Mouse (Mus musculus) megakaryocyte-erythroid progenitor cell, adult 5-6 weeks (primary cell): Measurements from ENCODE around the gene 4930556J24Rik. TPM values are rescaled to one million over a fixed set of nuclear protein-coding genes. Genes with fewer than 3 reads are reported as not detected.

Source experiments
- ATAC-seq: replicated peaks from 2 replicates; pipeline ENCODE4 v1.8.0; 2016; ENCODE audit warnings: mild to moderate bottlenecking, inconsistent platforms; ENCODE audit not compliant: severe bottlenecking, poor library complexity, low FRiP score, low TSS enrichment
- total RNA-seq, 2 experiments: library from RNA; stranded (forward) in 1 of 2; stranded (reverse) in 1 of 2; fragments of 200-1000, 215-1000 nt in 1 of 2; fragments of >200 nt in 1 of 2; fragmentation: Nextera tagmentation in 1 of 2; gene quantifications; 2 replicates each; pipeline ENCODE4 v1.2.3; 2014 to 2017

4930556J24Rik gene
- total RNA-seq, 2 experiments from 2014 or later, result not detected

DNA sequence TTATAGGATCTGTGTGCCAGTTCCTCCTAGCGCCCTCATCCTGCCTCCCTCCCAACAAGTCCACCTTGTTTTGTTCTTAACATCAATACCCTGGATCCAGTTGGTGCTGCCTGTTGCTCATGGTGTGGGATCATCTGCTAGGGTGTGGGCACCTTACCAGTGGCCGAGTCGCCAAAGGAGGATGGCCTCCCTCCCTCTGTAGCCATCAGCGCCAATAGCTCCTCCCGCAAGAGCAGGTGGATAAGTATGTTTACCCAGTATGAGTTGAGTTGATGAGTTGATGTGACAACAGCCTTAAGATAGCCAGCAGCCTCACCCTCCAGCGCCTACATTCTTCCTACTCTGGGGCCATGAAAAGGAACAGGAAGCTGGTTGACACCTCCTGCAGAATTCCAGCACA is 76.3 kb downstream of the 4930556J24Rik start:
- ATAC-seq, result no peak

DNA sequence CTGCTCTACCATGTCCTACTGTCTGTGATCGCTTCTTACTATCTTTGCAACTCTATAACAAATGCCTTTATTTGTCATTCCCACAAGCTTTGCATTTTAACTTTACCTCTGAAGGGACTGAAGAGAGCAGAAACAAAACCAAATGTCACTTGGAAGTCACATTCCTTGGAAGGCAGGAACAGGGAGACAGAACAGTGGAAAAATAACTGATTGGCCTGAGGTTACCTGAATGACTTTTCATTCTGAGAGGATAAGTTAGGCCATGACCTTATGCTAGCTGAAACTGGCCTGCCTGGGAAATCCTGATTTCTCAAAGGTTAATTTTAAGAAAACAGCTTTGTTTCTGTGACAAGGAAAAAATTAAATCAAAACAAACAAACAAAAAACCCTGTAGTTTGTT is 80.6 kb downstream of the 4930556J24Rik start:
- no peak for ATAC-seq

DNA sequence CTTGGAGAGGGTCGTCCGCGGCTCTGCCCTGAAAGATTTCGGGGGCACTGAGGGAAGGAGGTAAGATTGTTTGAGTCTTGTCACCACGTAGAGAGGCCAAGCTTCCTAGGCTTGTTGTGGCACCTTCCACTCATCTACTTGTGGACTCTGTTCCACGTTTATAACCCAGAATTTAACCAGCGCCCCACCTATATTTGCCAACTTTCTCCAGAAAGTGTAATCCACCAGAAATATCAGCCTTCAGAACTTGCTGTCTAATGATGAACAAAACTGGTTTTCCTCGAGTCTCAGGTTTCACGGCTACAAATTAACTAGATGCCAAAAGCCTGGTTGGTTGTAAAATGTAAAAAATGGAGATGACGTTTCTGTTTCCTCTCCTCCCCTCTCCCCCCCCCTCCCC is 81.1 kb downstream of the 4930556J24Rik start:
- ATAC-seq, result peak; percentile 23; the same call in 1 of the 2 replicates

DNA sequence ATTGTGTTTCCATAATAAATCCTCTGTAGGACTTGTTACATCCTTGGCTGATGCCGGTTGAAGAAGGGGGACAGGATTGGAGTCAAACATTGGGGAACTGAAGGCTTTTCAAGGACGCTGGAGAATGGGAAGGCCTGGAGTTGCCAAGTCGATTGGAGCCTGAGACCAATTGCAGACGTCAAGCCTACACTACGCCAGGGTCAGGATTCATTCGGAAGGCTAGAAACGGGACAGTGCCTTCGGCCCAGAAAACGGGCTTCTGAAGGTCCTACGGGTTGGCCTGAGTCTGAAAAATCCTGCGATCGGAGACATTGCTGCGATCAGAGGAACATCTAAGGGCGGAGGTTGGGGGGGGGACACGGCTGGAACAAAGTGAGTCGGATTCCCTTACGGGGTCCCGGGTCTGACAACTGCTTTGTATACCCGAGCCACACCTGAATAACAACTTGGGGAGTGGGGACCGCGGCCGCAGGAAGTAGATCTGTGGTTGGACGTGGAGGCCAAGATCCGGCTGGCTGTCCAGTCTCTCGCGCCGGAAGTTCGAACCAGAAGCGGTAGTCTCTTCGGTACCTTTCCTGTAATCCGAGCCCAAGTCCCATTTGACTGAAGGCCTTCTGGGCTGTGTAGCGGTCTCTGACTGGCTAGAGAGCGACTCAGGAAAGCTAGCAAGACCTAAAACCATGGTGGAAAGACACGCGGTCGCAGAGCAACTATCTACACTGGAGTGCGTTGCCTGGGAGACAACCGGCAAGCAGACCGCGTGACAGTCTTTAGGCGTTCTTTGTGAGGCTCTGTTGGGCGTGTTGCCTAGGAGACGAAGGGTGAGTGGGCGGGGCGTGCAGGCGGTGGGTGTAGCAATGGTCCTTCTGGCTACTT is 81.9 kb downstream of the 4930556J24Rik start, which contains the start of the genes 4921536K21Rik and Dusp18:
4921536K21Rik (minus strand) TSS at position 693 of the 876 bp plus-strand sequence.
Dusp18 (plus strand) TSS at position 835 of the 876 bp plus-strand sequence.
- peak; percentile 99 for ATAC-seq

DNA sequence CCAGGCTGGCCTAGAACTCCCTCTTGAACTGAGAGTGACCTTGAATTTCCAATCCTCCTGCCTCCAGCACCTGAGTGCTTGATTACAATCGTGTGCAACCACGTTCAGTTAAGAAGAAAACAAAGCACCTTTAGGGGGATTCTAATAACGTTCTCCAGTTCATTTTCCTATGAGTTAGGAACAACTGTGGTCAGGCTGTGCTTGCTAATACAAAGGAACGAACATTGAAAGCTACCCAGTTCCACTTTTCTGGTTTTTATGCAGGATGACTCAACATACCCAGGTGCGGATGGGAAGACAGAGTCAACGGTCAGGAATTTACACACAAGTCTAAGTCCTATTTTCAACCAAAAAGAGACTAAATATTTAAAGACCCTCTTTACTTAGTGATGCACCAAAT is 82.6 kb downstream of the 4930556J24Rik start:
- ATAC-seq, result no peak

Other genes starting within 250 kb of the 4930556J24Rik start
- gene Osbp2, start 112.9 kb downstream of the 4930556J24Rik start, total RNA-seq (2014; fragmentation: Nextera tagmentation), result 0.17 TPM in 1 of 2 replicates, not detected in the other
- not detected in 2 replicates for gene Osbp2, start 112.9 kb downstream of the 4930556J24Rik start, total RNA-seq (2017)
- not detected in 2 replicates for gene 4921536K21Rik, start 81.7 kb downstream of the 4930556J24Rik start, total RNA-seq (2014; fragmentation: Nextera tagmentation)
- gene 4921536K21Rik, start 81.7 kb downstream of the 4930556J24Rik start, total RNA-seq (2017), result 0.56 TPM in 1 of 2 replicates, not detected in the other
- gene Dusp18, start 81.5 kb downstream of the 4930556J24Rik start, total RNA-seq (2014; fragmentation: Nextera tagmentation), result 0.35 TPM in 1 of 2 replicates, not detected in the other
- not detected in 2 replicates for gene Dusp18, start 81.5 kb downstream of the 4930556J24Rik start, total RNA-seq (2017)
- 0.35 TPM in 1 of 2 replicates, not detected in the other for gene Slc35e4, start 62.1 kb downstream of the 4930556J24Rik start, total RNA-seq (2014; fragmentation: Nextera tagmentation)
- 0.09 TPM in 1 of 2 replicates, not detected in the other for gene Slc35e4, start 62.1 kb downstream of the 4930556J24Rik start, total RNA-seq (2017)
- 4.0 and 6.7 TPM in 2 replicates for gene Tcn2, start 44.6 kb downstream of the 4930556J24Rik start, total RNA-seq (2014; fragmentation: Nextera tagmentation)
- gene Tcn2, start 44.6 kb downstream of the 4930556J24Rik start, total RNA-seq (2017), result 4.4 and 5.9 TPM in 2 replicates
- 107 and 117 TPM in 2 replicates for gene Pes1, start 12.8 kb downstream of the 4930556J24Rik start, total RNA-seq (2014; fragmentation: Nextera tagmentation)
- gene Pes1, start 12.8 kb downstream of the 4930556J24Rik start, total RNA-seq (2017), result 143 and 228 TPM in 2 replicates
- not detected in 2 replicates for gene Gal3st1, start 6.9 kb upstream of the 4930556J24Rik start, total RNA-seq (2014; fragmentation: Nextera tagmentation)
- gene Gal3st1, start 6.9 kb upstream of the 4930556J24Rik start, total RNA-seq (2017), result not detected in 2 replicates
- gene Sec14l4, start 54.7 kb upstream of the 4930556J24Rik start, total RNA-seq (2014; fragmentation: Nextera tagmentation), result not detected in 2 replicates
- gene Sec14l4, start 54.7 kb upstream of the 4930556J24Rik start, total RNA-seq (2017), result not detected in 2 replicates
- gene Sec14l3, start 88.1 kb upstream of the 4930556J24Rik start, total RNA-seq (2014; fragmentation: Nextera tagmentation), result not detected in 2 replicates
- gene Sec14l3, start 88.1 kb upstream of the 4930556J24Rik start, total RNA-seq (2017), result not detected in 2 replicates
- 39.6 and 47.8 TPM in 2 replicates for gene Mtfp1, start 118.7 kb upstream of the 4930556J24Rik start, total RNA-seq (2014; fragmentation: Nextera tagmentation)
- gene Mtfp1, start 118.7 kb upstream of the 4930556J24Rik start, total RNA-seq (2017), result 26.3 and 31.4 TPM in 2 replicates
- 17.5 and 26.8 TPM in 2 replicates for gene Sec14l2, start 146.6 kb upstream of the 4930556J24Rik start, total RNA-seq (2014; fragmentation: Nextera tagmentation)
- gene Sec14l2, start 146.6 kb upstream of the 4930556J24Rik start, total RNA-seq (2017), result 4.5 and 22.5 TPM in 2 replicates
- 6.6 and 8.0 TPM in 2 replicates for gene Rnf215, start 158.4 kb upstream of the 4930556J24Rik start, total RNA-seq (2014; fragmentation: Nextera tagmentation)
- 3.4 and 5.8 TPM in 2 replicates for gene Rnf215, start 158.4 kb upstream of the 4930556J24Rik start, total RNA-seq (2017)
- 0.48 and 2.6 TPM in 2 replicates for gene Ccdc157, start 183.5 kb upstream of the 4930556J24Rik start, total RNA-seq (2014; fragmentation: Nextera tagmentation)
- 0.80 and 2.9 TPM in 2 replicates for gene Ccdc157, start 183.5 kb upstream of the 4930556J24Rik start, total RNA-seq (2017)
- 74.9 and 93.2 TPM in 2 replicates for gene Sf3a1, start 183.6 kb upstream of the 4930556J24Rik start, total RNA-seq (2014; fragmentation: Nextera tagmentation)
- 42.5 and 64.9 TPM in 2 replicates for gene Sf3a1, start 183.6 kb upstream of the 4930556J24Rik start, total RNA-seq (2017)
- 5.9 and 8.0 TPM in 2 replicates for gene Tbc1d10a, start 210.0 kb upstream of the 4930556J24Rik start, total RNA-seq (2014; fragmentation: Nextera tagmentation)
- 1.8 and 2.2 TPM in 2 replicates for gene Tbc1d10a, start 210.0 kb upstream of the 4930556J24Rik start, total RNA-seq (2017)
- 1.2 TPM in 1 of 2 replicates, not detected in the other for gene Castor1, start 241.4 kb upstream of the 4930556J24Rik start, total RNA-seq (2014; fragmentation: Nextera tagmentation)
- 0.15 TPM in 1 of 2 replicates, not detected in the other for gene Castor1, start 241.4 kb upstream of the 4930556J24Rik start, total RNA-seq (2017)